Mouse (Mus musculus): ENCODE measurements around the gene Nat8l. TPM values are rescaled to one million over a fixed set of nuclear protein-coding genes. Genes with fewer than 3 reads are reported as not detected.

The Nat8l gene
- polyA plus RNA-seq, 1 experiment = 0.01 TPM

- Histone ChIP-seq H3K27me3 (ENCODE audit: control insufficient read depth) (no peaks in the 10 kb centered on the region), H3K9me3 (ENCODE audit: control insufficient read depth, low read length) (no peaks in the 10 kb centered on the region), H3K36me3 (ENCODE audit: control insufficient read depth) (no peaks in the 10 kb centered on the region), H3K4me3 (replicated peaks) (no peak overlapping the region), H3K4me1 (ENCODE audit: control insufficient read depth) (no peaks in the 10 kb centered on the region)
- TF ChIP-seq GATA1 (IDR thresholded peaks at IDR 0.05; ENCODE audit: low read length) (no peak), TAL1 (IDR thresholded peaks at IDR 0.05; ENCODE audit: low read length) (no peak)
These were observed 34.3 kb downstream of the Nat8l start for GRCm38 (mm10) chr5:34030101-34030500.

GRCm38 (mm10) chr5:34031022-34031421, 35.2 kb downstream of the Nat8l start:
- Histone ChIP-seq H3K36me3 (ENCODE audit: control insufficient read depth) (no peaks in the 10 kb centered on the region), H3K9me3 (ENCODE audit: control insufficient read depth, low read length) (no peaks in the 10 kb centered on the region), H3K27me3 (ENCODE audit: control insufficient read depth) (no peaks in the 10 kb centered on the region), H3K4me1 (ENCODE audit: control insufficient read depth) (no peaks in the 10 kb centered on the region), H3K4me3 (replicated peaks) (no peak overlapping the region)
- TF ChIP-seq GATA1 (IDR thresholded peaks at IDR 0.05; ENCODE audit: low read length) = no peak
- TF ChIP-seq TAL1 (IDR thresholded peaks at IDR 0.05; ENCODE audit: low read length) = no peak

- no peaks in the 10 kb centered on the region for H3K36me3 ChIP-seq (ENCODE audit: control insufficient read depth)
- H3K4me1 ChIP-seq (ENCODE audit: control insufficient read depth) = no peaks in the 10 kb centered on the region
- no peaks in the 10 kb centered on the region for H3K27me3 ChIP-seq (ENCODE audit: control insufficient read depth)
- TF ChIP-seq GATA1 (IDR thresholded peaks at IDR 0.05; ENCODE audit: low read length) = no peak
- TF ChIP-seq TAL1 (IDR thresholded peaks at IDR 0.05; ENCODE audit: low read length) = no peak
- no peak overlapping the region for H3K4me3 ChIP-seq (replicated peaks)
- no peaks in the 10 kb centered on the region for H3K9me3 ChIP-seq (ENCODE audit: control insufficient read depth, low read length)
These were observed 36.7 kb downstream of the Nat8l start for GRCm38 (mm10) chr5:34032520-34032919.

Other genes with a start within 250 kb of the Nat8l start
- 2.6 and 2.8 TPM in 2 replicates for gene Letm1, start 213.2 kb upstream of the Nat8l start, polyA plus RNA-seq (2012)
- gene Nsd2, start 175.3 kb upstream of the Nat8l start, polyA plus RNA-seq (2012) = 1.5 and 2.2 TPM in 2 replicates
- gene Nelfa, start 59.6 kb upstream of the Nat8l start, polyA plus RNA-seq (2012) = 3.2 and 4.0 TPM in 2 replicates
- gene Gm1673, start 12.6 kb upstream of the Nat8l start, polyA plus RNA-seq (2012) = 0.15 TPM in 1 of 2 replicates, not detected in the other
- gene Poln, start 173.5 kb downstream of the Nat8l start, polyA plus RNA-seq (2012) = not detected in 2 replicates
- 0.11 and 0.12 TPM in 2 replicates for gene Haus3, start 173.5 kb downstream of the Nat8l start, polyA plus RNA-seq (2012)
- 0.34 and 0.42 TPM in 2 replicates for gene Mxd4, start 191.7 kb downstream of the Nat8l start, polyA plus RNA-seq (2012)